Mouse (Mus musculus): ENCODE measurements at regions not wholly inside any gene's neighbourhood (a gene's known extent, or its start where the extent isn't known, plus 50 kb on each side); places are given as distances from the start of the nearest gene placed in this dataset.

DNA sequence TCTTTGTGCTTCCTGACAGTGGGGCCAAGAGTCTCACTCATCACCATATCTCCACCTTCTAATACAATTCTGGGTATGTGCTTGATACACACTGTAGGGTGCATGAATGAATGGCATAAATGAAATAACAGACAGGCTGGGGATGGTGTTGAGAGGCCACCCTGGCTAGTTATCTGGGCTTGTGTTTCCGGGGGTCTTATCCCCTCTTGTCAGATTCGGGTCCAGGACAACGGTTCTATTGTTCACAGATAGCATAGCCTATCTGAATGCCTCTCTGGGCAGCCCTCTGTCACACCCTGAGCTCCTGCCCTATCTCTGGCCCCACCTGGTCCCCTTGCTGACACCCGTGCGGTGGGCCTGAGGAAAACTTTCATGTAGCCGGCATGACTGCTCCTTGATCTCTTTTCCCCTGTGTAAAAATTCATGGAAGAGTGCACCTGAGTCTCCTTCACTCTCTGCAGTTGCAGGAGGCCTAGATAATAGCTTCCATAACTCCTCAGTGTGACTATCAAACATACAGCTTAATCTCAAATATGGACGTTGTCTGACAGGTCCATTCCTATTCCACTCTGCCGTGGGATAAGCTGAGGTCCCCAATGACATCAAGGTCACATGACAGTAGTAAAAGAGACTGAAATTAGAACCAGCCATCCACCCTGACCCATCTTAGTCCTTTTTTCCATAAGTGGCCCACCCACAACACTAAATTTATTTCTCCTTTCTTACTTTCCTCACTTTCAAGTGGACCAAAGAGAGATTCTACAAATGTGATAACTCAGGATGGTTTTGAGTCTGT lies 1298.4 kb upstream of the A1bg start:
- DNase-seq (ENCODE audit: low read depth, low spot score): no peak

DNA sequence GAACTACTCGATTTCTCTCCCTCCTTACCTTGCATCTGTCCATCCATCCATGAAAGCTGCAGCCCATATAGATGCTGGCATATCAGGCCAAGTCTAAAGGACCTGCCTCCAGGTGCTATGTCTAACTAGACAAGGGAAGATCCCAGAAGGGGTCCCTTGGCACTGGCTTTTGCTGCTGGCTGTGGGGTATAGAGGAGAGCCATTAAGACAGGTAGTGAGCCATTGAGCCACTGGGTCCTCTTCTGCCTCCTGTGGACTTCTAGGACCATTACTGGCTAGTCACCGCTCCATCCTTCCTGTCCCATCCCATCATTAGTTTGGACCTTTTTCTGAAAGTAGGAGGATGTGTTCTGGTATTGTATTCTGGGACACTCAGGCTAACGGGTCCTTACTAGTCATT lies 1297.8 kb upstream of the A1bg start:
- no peak for DNase-seq (ENCODE audit: low read depth, low spot score)

DNA sequence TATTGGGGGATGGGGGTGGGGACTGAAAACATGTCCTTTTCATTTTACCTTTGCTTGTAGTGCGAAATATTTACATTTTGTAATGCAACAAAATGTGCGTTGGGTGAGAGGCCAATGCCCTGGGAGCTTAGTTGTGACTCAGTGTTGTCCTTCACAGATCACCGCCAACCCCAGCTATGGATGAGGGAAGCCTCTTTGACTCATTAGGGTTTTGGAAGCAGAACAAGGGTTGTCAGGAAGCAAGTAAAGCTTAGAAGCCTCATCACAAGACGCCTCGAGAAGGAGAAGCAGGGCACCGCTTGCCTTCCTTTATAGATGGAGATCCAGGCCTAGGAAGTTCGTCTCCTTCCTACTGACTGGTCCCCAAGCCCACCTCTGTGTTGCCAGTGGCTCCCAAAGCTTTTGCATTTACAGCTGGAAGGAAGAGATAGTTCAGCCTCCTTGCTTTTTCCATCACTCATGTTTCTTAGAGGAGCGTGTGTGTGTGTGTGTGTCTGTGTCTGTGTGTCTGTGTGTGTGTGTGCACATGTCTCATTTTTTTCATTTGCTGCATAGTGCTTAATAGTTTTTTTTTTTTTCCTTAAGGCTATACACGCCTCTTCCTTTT lies 1297.2 kb upstream of the A1bg start:
- no peak for DNase-seq (ENCODE audit: low read depth, low spot score)

DNA sequence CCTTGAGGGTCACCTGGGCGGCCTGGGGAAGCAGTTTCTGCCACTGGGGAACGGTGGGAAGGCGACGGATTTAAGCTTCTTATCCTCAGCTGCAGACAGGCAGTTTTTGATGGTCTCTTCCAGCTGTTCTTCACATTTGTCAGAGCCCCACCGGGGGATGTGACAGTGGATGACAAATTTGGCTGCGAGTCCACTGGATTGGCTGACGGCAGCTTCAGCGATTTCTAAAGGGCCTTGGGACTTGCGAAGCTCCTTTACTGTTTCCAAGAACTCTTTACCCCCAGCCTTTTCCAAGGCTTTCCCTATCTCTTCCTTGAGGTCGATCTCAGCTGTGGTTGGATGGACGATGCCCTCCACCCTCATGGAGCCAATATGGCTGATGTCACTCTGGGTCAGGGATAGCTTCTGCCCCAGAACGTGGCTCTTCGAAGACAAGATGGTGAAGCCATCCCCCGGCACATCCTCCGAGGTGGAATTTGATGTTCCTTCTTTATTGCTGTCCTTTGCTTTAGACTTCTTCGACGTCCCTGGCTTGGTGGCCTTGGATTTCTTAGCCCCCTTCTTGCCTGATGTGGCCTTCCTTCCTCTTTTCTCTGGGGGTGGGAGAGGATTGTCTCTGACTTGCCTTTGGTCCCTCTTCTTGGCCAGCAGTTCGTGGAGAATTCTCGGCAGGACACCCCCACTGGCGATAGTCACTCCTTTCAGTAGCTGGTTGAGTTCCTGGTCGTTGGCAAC lies 1295.7 kb upstream of the A1bg start:
- DNase-seq (ENCODE audit: low read depth, low spot score): no peak

DNA sequence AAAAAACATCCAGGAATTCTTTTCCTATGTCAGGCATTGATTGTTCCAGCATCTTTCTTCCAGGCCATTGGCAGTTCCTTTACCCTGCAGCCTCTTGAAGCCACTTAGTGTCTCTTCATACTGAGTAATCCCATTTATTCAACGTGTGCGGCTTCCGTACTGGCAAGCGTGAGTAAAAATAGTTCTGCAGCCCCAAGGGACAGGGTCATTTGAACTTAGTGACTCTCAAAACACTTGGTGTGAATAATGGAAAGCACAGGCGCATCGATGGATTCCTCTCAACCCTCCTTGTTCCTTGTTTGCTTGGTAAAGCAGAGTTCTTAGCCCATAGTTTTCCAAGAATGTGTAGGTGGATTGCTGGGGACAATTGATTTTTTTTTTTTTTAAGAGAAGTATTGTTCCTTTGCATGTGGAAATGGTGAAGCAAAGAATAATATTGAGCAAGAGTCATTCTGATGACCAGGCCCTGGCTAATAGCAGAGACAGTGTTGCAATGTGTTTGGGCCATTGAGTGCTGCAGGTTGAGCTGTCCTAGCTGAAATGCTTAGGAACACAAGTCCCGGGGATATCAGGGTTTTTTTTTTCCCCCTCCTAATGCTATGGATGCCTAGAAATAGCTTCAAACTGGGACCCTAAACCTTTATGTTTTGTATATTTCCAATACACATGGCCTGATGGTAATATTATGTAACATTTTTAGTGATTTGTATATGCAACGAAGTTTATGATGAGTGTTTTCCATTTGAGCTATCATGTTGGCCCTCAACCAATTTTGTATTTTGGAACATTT lies 1294.1 kb upstream of the A1bg start:
- DNase-seq (ENCODE audit: low read depth, low spot score): no peak

DNA sequence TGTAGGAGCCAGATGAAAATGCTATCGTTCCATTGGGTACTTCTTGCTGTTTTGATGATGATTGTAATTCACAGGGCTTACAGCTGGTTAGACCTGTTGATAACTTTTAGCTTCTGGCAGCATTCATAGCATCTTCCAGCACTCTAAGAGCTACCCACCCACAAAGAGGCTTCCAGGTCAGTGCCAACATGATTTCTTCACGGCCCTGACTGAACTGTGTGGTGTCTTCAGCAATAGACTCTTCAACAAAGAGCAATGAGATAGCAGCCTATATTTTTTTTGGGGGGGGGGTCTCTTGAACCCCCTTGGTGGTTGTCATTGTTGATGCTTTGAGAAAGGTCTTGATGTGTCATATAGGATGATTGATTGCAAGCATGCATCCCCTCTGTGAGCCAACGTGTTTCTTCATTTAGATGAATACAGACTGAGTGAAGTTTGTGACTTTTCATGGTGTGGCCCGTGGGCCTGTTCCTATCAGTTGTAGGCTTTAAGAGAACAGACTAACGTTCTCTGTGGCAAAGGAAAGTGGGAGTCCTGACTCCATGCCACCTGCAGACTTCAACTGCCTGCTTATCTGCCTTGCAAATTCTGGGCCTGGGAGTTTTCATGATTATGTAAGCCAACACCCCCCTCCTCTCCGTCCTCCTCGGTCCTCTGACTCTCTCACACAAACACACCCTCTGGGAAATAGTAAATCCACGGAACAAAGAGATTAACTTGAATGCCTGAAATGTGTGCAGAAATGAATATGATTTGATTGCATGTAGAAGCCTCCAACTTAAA lies 1293.0 kb upstream of the A1bg start:
- no peak for DNase-seq (ENCODE audit: low read depth, low spot score)

- DNase-seq (ENCODE audit: low read depth, low spot score): no peak
Measured at GRCm38 (mm10) chr15:62214300-62214699, 1291.5 kb upstream of the A1bg start.

- DNase-seq (ENCODE audit: low read depth, low spot score): no peak
Measured at GRCm38 (mm10) chr15:62212283-62212910, 1289.6 kb upstream of the A1bg start.

DNA sequence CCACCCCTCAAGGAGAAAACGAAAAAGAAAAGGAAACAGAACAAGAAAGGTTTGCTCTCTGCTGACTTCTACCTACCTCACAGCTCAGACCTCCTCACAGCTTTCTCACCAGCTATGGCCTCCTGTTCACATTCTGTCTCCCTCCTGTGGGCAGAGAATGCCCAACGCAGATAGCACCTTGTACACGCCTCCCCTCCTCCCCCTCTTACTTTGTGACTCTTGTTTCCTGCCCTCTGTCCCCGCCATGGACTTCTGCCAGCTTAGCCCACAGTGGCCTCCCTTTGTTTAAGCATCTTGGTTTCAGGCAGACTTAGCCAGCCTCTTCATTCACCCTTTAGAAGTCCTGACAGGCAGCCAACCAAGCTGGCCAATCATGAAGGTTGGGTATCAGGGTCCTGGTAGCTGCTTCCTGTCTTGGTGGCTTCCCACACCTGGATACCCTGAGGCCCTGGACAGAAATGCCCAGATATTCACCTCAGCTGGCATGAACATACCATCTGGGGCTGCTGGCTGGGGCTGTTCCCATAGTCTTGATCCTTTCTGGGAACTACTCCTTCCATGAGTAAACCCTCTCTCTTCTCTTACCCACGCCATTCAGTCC lies 1287.2 kb upstream of the A1bg start:
- no peak for DNase-seq (ENCODE audit: low read depth, low spot score)

DNA sequence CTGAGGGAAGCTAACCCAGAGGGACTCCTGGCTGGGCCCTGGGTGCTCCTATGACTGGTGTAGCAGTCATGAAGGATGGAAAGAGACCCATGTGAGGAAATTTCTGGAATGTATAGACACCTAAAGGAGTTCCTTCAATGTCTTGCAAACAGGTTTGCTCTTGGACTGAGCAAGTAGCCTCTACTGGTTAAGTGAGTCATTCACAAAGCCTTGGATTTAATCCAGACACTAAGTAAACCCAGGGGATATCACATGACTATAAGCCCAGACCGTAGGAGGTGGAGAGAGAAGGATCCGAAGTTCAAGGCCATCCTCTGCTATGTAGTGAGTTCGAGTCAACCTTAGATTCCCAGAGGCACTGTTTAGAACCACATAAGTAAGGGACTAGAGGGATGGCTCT lies 1286.5 kb upstream of the A1bg start:
- no peak for DNase-seq (ENCODE audit: low read depth, low spot score)

GRCm38 (mm10) chr15:62206502-62206902 lies 1283.7 kb upstream of the A1bg start:
- no peak for DNase-seq (ENCODE audit: low read depth, low spot score)

- DNase-seq (ENCODE audit: low read depth, low spot score): peak; percentile 29
Measured at GRCm38 (mm10) chr15:62203951-62204905, 1281.4 kb upstream of the A1bg start.

DNA sequence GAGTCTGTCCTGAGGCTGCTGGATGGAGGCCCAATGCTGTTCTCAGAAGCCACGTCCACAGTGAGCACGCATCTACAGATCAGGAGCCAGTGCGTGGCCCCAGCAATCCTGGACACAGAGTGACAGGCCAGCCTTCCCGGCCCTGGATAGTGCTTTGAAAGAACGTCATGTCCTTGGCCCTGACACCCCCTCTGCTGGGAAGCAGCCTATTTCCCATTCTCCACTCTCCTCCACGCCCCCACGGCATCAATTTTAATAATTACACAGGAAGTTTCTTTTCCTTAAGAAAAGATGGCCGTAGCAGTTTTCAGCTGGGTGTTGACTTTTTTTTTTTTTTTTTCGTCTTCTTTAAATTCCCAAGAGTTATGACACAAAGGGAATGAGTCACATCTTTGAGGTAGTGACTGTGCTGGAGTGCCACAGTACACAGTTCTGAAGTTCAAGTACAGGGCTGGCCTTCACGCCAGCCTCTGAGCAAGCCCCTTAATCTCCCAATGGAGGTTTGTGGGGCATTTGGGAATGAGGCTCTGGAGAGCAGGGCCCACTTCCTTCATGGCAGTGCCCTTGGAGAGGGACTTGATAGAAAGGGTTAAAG lies 1280.1 kb upstream of the A1bg start:
- DNase-seq (ENCODE audit: low read depth, low spot score): no peak

GRCm38 (mm10) chr15:62198721-62199120 lies 1275.9 kb upstream of the A1bg start:
- no peak for DNase-seq (ENCODE audit: low read depth, low spot score)

DNA sequence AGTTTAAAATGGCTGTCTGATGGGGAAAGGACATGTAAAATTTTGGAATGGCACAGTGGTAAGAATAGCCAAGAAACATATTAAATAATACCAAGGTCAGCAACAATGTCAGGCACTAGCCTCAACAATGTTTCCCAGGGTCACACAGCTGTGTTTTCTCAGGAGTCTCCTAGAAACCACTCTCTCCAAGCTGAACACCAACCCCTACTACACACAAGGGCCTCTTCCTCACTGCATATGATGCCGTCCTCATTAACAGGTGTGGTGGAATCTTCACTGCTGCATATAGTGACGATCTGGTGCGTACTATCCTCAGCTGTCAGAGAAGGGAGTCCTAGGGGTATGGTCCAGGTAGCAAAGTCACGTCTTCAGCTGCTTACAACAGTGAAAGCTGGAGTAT lies 1275.4 kb upstream of the A1bg start:
- DNase-seq (ENCODE audit: low read depth, low spot score): no peak

- no peak for DNase-seq (ENCODE audit: low read depth, low spot score)
Measured at GRCm38 (mm10) chr15:62195440-62195839, 1272.6 kb upstream of the A1bg start.

DNA sequence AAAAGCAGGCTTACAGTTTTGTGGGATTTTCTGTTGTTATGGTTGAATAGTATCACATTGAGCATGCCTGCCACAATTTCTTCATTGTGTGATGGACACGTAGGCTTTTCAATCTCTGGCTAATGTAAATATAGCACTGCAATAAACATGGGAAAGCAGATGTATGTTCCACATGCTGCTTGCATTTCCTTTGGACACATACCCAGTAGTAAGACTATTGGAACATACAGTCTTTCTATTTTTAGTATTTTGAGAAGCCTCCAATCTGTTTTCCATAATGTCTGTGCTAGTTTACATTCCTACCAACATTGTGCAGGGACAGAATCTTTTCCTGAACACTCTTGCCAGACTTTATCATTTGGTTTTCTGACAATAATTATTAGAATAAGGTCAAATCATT lies 1269.9 kb upstream of the A1bg start:
- no peak for DNase-seq (ENCODE audit: low read depth, low spot score)

DNA sequence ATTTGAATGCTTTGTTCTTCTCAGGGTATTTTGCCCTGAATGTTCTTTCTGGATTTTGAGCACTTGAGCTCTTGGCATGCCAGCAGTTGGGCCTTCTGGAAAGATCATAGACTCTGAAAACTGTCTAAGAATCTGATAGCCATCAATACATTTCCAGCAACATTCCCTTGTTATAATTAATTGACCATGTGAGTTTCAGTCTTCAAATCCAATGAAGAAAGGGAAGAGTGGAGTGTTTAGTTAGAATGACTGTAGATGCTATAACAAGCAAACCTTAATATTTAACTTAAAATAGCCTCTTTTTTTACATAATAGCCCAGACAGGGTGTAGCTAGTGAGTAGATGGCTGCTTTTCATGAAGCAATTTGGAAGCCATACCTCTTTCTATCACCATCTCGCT lies 1268.8 kb upstream of the A1bg start:
- DNase-seq (ENCODE audit: low read depth, low spot score): no peak

Measured in ZHBTc4 (cell line).